Mouse (Mus musculus) kidney, postnatal 10 days (tissue): ENCODE results near the gene Prnd.

Source experiments
- DNase-seq: peaks from one replicate; pipeline ENCODE4 v3.0.0; 2021; ENCODE audit warnings: mixed read lengths

Gene Prnd

DNA sequence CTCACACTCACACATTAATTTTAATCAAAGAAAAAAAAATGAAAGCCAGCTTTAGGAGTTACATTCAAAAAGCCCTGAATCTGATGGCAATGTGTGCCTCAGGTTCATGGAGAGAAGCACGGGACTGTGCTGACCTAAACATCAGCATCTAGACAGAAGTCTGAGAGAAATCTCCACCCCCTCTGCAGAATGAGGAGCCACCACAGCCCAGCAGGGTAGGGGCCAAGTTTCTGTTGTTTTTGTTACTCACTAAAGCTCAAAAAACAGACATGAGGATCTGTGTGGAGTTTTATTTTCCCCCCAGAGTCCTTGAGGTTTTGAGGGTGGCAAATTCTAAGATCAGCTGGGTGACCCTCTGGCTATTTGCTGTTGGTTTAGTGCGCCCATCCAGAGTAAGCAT lies 37.9 kb downstream of the Prnd start:
- no peak for DNase-seq

DNA sequence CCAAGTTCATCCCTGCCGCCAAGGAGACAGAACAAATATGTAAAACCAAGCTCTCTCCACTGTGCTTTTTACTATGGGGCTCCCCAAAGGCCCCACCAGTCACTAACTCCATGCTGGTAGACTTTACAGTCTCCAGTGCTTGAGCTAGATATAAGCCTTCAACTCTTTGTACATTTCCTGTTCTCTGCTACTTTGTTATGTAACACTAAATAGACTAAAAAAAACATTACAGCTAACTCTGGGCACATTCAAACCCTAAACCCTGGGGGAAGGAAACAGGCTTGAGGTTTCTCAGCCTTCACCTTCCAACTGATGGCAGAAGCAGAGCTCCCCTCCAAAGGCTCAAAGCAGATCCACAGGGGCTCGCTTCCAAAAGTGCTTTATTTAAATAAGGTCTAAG lies 41.8 kb downstream of the Prnd start:
- DNase-seq, result no peak

DNA sequence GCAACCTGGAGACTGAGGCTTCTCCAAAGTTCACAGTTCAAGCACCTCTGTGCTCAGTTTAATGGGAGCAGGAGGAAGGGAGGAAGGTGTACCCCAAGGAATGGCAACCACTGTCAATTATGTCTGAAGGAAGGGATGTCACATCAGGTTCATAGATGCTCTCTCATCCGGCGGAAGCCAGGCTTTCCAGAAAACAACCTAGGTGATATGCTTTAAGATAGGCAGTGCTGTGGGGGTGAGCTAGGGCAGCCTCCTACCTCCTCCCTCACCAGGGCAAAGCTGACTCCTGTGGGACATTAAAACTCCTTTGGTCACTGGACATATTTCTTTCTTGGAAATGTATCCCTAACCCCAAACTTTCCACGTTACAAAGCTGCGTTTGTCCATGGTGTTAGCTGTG lies 42.5 kb downstream of the Prnd start:
- DNase-seq, result no peak

DNA sequence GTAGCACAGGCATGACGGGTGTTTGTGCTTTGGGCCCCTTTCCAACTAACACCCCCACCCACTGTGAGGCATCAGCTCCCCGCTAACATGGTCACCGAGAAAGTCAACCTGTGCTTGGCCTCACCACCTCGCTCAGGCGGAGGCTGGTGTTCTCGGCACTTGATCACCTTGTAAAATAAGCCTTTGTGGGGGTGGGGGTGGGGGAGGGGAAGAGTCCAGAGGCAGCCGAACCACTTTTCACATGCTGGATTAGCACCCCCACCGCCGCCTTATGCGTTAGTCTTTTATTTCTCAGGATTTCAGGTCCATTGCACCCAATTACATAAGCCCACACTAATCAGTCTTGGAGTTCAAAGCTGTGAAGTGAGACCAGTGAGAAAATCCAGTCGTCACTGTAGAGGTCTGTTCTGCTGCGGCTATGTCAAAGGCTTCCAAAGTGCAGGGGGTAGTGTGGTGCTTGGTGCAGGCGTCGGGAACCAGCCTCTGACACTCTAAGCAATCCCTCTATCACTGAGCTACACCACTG lies 43.0 kb downstream of the Prnd start:
- no peak for DNase-seq

DNA sequence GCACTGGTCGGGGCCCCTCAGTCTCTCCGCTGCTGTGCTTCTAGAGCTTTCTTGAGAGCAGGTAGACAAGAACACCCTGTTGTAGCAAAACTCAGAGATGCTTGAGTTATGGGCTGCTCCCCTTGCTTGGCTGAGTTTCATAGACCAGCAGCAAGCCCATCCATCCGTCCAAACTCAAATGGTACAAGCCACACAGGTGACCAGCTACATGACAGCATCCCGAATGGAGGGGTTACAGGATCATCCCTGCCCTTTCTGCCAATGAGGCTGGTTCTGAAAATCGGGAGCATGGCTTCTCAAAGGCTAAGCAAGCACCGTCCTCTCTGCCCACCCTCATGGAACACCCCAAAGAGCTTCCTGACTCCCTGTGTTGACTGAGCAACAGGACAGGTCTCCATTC lies 44.3 kb downstream of the Prnd start:
- no peak for DNase-seq

DNA sequence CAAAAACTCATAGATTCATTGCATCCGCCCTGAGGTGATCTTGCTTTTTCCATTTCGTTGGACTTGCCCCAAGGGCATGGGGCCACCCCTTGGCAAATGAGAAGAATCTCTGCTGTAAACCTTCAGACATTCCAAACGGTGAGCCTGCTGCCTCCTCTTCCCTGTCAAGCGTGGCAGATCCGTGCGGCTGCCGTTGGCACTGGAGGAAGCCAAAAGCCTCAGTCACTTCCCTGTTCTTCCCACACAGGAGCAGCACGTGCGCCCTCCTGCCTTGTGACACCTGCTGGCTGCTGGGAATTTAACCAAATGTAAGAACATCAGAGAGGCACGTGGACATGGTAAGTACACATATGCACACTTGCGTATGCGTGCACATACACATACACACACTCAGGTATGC lies 45.1 kb downstream of the Prnd start:
- no peak for DNase-seq

DNA sequence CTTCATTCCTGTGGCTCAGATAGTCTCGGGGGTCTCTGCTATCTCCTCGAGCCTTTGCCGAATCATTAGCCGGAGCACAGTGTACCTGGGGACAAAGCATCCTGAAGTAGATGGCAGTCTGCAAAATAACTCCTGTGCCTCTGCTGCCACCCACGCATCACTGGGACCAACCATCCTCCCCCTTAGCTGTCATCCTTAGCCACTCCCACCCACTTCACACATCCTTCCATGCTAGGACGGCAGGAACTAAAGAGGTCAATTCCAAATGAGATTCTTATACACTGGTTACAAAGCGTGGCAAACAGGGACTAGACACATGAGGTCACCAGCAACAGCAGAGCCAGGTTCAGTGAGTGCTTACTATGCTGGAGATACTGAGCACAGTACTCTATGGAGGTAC lies 45.7 kb downstream of the Prnd start:
- no peak for DNase-seq

DNA sequence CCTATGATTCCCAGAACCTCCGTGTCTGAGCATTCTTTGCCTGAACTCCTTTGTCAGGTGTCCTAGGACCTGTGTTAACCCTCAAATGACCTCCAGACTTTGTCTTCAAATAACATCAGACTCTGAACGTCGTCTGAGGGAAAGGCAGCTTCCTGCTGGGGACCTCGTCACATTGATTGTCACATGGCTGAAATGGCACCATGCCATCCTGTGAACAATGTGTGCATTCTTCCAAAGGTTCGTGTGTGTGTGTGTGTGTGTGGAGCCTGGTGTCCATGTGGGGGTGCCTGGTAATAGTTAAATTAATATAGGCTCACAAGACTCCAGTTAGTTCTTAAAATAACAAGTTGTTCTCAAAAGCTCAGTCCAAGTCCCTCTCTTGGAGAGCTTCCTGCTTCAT lies 46.7 kb downstream of the Prnd start:
- no peak for DNase-seq

DNA sequence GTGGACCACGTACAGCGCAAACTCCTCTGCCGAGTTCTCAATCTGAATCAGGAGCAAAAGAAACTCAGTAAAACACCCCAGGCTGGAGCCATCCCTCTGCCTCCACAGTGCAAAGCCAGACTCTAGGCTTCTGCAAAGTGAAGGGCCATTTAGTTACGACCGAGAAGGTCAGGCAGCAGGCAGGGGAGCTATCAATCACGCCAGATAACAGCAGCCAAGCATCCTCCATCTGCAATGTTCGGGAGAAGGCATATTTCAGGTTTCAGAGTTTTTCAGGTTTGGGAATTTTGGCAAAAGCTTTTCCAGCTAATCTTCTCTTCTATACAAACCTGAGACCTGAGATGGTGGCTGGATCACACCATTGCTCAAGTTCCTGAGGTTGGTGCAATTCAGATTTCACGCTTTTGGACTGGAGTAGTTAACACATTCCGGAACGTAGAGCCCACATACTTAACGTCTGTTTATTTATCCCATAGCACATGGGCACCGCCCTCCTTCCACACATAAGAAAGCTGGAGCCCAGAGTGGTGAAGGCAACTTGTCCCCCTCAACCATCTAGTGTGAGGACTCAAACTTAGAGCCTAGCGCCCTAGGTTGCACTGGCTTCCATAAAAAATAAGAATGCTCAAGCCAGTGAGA lies 51.2 kb downstream of the Prnd start:
- DNase-seq, result no peak

DNA sequence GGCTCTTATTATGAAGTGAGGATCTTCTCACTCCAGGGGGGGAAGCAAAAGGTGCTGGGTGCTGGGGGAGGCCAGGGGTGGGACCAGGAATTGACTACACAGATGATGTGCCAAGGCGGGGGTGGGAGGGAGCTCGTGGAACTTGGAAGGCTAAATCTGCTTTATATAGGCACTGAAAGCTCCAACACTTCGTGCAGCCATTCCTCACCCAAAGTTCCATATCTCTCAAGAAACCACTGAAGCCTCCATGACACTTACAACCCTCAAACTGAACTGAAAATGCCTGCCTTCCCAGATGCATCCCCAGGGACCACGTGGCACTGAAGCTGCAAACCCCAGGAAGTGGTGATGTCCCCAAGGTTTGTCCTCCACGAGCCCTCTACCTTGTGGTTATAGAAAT lies 53.3 kb downstream of the Prnd start:
- DNase-seq, result no peak

DNA sequence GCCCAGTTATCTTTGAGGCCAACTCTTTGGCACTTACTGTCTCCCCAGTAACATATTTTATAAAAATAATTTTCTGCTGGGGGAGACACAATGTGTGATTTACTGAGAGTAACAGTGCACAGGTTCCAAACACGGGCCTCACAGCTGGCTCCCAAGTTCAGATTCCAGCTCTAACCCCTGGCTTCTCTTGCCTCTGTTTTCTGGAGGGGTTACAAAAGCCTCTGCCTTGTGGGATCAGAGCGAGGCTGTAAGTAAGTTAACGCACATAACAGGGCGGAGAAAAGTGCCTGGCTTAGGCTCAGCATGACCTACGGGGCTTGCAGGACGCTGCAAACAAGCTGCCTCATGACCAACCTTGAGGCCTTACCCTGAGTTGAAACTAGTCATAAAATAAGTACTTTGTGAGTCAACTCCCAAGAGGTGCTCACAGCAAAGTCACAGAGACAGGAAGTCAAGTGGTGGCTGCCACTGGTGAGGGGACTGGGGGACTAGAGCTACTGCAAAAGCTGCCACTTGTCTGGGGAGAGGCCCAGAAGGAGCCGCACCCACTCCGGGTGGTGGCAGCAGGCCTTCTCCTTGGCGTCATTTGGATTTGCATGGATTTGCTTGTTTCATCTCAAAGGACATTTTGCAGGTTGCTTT lies 54.0 kb downstream of the Prnd start:
- no peak for DNase-seq

DNA sequence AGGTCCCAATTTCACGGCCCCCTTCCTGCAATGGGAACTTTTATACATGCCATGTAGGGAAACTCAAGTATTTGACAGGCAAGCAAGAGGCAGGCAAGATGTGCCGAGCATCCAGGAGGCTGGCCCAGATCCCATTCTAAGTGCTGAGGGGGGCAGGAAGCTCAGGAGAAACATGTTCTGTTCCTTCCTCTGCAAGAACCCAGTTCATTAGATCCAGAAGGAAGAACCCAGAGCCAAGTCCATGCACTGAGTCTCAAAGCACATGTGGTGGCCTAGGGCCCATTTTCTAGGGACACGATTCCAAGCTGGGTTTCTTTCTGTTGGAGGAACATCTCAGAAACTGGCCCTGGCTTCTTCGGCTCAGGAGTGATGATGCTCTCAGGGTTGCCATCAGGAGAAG lies 54.8 kb downstream of the Prnd start:
- no peak for DNase-seq
